Mouse (Mus musculus) liver, adult 2 months (tissue): ENCODE results near the gene Parvg.

ENCODE experiments used
- CTCF ChIP-seq: fragments of 200-500 bp; IDR thresholded peaks from 2 replicates; pipeline ENCODE4 v1.5.1; 2011; ENCODE audit warnings: low read depth, low read length, control low read depth
- POLR2A ChIP-seq: fragments of 200-500 bp; IDR thresholded peaks from 2 replicates; pipeline ENCODE4 v1.6.1; 2011; ENCODE audit warnings: low read length, control low read depth; ENCODE audit not compliant: insufficient read depth; ENCODE audit errors: extremely low read depth

- no peak for TF ChIP-seq CTCF
- TF ChIP-seq POLR2A, result no peak
These were observed 23.2 kb upstream of the Parvg start for GRCm38 (mm10) chr15:84300591-84300990.
